Mouse (Mus musculus) lung, adult 2 months (tissue): Measurements from ENCODE around the gene Ets1.

Source experiments
- CTCF ChIP-seq: fragments of 200-500 bp; IDR thresholded peaks from 2 replicates; pipeline ENCODE4 v1.5.1; 2011; ENCODE audit warnings: mild to moderate bottlenecking, low read length, control low read depth; ENCODE audit not compliant: insufficient read depth
- POLR2A ChIP-seq: fragments of 200-500 bp; IDR thresholded peaks from 2 replicates; pipeline ENCODE4 v1.6.1; 2011; ENCODE audit warnings: low read depth, mild to moderate bottlenecking, control low read depth, low read length, borderline replicate concordance; ENCODE audit errors: extremely low read depth

GRCm38 (mm10) chr9:32710987-32711652 lies 75.1 kb downstream of the Ets1 start:
- TF ChIP-seq POLR2A (no peak), CTCF (no peak)
